Mouse (Mus musculus) ES-Bruce4 (cell line): ENCODE data around the gene Bcl9. TPM values are rescaled to one million over a fixed set of nuclear protein-coding genes. Genes with fewer than 3 reads are reported as not detected.

Experiments used
- H3K27ac ChIP-seq: 2 replicates; pipeline ENCODE4 v1.5.1; 2012; ENCODE audit warnings: low read length, inconsistent platforms; ENCODE audit not compliant: insufficient read depth
- H3K27me3 ChIP-seq: 2 replicates; pipeline ENCODE4 v1.6.1; 2012; ENCODE audit warnings: mild to moderate bottlenecking, low read length, inconsistent platforms; ENCODE audit not compliant: control insufficient read depth, poor library complexity, insufficient read depth, severe bottlenecking
- H3K36me3 ChIP-seq: 2 replicates; pipeline ENCODE4 v1.6.1; 2012; ENCODE audit warnings: inconsistent platforms, mild to moderate bottlenecking, low read length, moderate library complexity; ENCODE audit not compliant: control insufficient read depth, poor library complexity, insufficient read depth, severe bottlenecking
- H3K4me1 ChIP-seq: one replicate; pipeline ENCODE4 v1.8.1; 2011; ENCODE audit warnings: low read length; ENCODE audit not compliant: control insufficient read depth, insufficient read depth
- H3K4me3 ChIP-seq: 2 replicates; pipeline ENCODE4 v1.5.1; 2011; ENCODE audit warnings: low read depth, mild to moderate bottlenecking, low read length
- H3K9ac ChIP-seq: 2 replicates; pipeline ENCODE4 v1.6.1; 2012; ENCODE audit warnings: low read depth, mild to moderate bottlenecking, inconsistent platforms; ENCODE audit not compliant: poor library complexity, severe bottlenecking
- H3K9me3 ChIP-seq: replicated peaks from 2 replicates; pipeline ENCODE4 v1.6.1; 2012; ENCODE audit warnings: mild to moderate bottlenecking, low read length, inconsistent platforms; ENCODE audit not compliant: control insufficient read depth, poor library complexity, insufficient read depth, severe bottlenecking
- CTCF ChIP-seq: IDR thresholded peaks from one replicate; pipeline ENCODE4 v1.8.1; 2011; ENCODE audit warnings: low read depth, low read length
- EP300 ChIP-seq: IDR thresholded peaks from 2 replicates; pipeline ENCODE4 v1.6.1; 2011; ENCODE audit warnings: low read depth, low read length; ENCODE audit not compliant: insufficient read depth
- POLR2A ChIP-seq: IDR thresholded peaks from one replicate; pipeline ENCODE4 v1.8.1; 2011; ENCODE audit warnings: low read length; ENCODE audit not compliant: insufficient read depth
- polyA plus RNA-seq: library from polyadenylated mRNA; stranded (reverse); fragments of >200 nt; gene quantifications from 2 replicates; pipeline ENCODE4 v1.2.4, GENCODE M21; 2011; ENCODE audit warnings: low read depth; ENCODE audit not compliant: missing spikeins, insufficient read depth, insufficient read length

Bcl9 gene
- polyA plus RNA-seq = 26.3 and 32.1 TPM in 2 replicates

GRCm38 (mm10) chr3:97297553-97298432 lies at the start of gene Bcl9:
TSS of gene Bcl9 (minus strand) at chr3:97297917.
- peak within 1 kb of the TSS; percentile 17; the same call in 1 of the 2 replicates for H3K27ac ChIP-seq

DNA sequence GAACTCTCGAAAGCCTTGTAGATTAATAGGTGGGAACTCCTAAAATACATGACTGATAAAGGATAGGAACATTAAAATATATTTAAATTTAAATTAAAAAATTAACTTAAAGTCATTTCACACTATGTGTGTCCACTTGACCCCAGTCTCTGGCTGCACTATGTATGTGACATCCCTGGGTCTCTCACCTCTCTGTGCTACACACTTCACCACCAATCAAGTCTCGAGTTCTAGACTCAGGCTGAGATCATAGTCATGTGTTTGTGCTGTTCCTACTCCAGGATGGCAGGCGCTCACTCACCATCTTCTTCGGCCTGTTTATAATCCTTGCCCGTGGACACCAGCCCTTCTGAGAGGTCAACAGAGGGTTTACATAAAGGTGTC lies 41.5 kb upstream of the Bcl9 start:
- Histone ChIP-seq H3K4me1 (peaks cover 1% of the 10 kb centered on the region), H3K36me3 (no peaks in the 10 kb centered on the region), H3K4me3 (no peak overlapping the region), H3K27me3 (no peaks in the 10 kb centered on the region), H3K9ac (no peak overlapping the region), H3K27ac (no peak overlapping the region), H3K9me3 (no peaks in the 10 kb centered on the region)
- no peak for TF ChIP-seq POLR2A
- no peak for TF ChIP-seq CTCF
- TF ChIP-seq EP300 = no peak

More at GRCm38 (mm10) chr3:97297553-97298432, at the start of gene Bcl9:
- Histone ChIP-seq H3K9me3 (no peaks in the 10 kb centered on the region), H3K4me1 (no peaks in the 10 kb centered on the region), H3K4me3 (peak within 1 kb of the TSS; percentile 71), H3K36me3 (no peaks in the 10 kb centered on the region), H3K9ac (peak within 1 kb of the TSS; percentile 69), H3K27me3 (no peaks in the 10 kb centered on the region)
- TF ChIP-seq POLR2A (peak; percentile 24), CTCF (no peak)

DNA sequence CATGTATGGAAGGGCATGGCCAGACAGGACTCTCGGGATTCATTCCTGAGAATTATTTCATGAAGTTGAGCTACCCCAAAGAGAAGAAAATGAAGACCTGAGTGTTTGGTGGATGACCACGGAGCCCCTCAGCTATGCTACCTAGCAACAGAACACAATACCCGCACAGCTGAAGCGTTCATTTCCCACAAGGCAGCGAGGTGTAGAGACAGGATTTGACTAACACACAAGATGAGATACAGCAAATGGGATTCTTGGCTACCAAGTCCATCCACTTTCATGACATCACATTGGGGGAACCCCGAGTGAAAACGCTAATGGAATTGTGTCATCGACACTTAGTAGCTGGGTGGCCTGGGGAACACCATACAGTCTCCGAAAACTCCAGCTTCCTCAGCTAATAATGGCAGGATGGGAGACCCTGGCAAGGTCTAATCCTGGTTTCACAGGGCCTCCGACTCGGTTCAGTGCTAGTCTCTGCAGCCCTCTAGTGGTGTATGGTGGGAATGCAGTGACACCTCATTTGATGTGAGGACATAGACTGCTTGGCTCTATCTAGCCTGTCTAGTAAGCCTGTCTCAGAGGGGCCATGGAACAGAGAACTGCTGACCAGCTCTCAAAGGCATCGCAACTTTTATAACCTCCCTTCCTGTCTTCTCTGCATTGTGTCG lies 40.9 kb upstream of the Bcl9 start:
- Histone ChIP-seq H3K9me3 (no peaks in the 10 kb centered on the region), H3K9ac (no peak overlapping the region), H3K4me1 (peaks cover 1% of the 10 kb centered on the region), H3K27ac (no peak overlapping the region), H3K4me3 (no peak overlapping the region), H3K36me3 (no peaks in the 10 kb centered on the region), H3K27me3 (no peaks in the 10 kb centered on the region)
- TF ChIP-seq CTCF (peak; percentile 91), POLR2A (no peak)

DNA sequence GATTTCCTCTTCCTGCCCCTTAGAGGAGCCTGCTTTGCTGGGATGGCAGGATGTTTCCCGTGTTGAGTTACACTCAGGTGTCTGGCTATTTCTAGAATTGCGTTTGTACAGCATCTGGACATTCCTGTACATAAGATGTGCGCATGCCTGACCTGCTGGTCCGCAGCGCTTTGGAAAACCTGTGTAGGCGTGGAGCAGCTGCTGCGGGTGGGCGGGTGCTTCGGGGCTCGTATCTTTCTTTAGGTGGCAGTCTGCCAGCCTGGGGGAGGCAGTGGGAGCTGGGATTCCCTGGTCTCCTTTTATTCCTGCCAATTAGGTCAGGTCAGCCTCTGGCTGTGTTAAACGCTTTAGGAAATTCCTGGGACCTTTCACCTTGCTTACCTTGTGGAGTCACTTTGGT lies 39.6 kb upstream of the Bcl9 start:
- TF ChIP-seq EP300 (no peak), POLR2A (no peak), CTCF (no peak)
- Histone ChIP-seq H3K27me3 (no peaks in the 10 kb centered on the region), H3K36me3 (no peaks in the 10 kb centered on the region), H3K4me3 (no peak overlapping the region), H3K9me3 (no peaks in the 10 kb centered on the region), H3K27ac (no peak overlapping the region), H3K4me1 (peaks cover 1% of the 10 kb centered on the region), H3K9ac (no peak overlapping the region)

DNA sequence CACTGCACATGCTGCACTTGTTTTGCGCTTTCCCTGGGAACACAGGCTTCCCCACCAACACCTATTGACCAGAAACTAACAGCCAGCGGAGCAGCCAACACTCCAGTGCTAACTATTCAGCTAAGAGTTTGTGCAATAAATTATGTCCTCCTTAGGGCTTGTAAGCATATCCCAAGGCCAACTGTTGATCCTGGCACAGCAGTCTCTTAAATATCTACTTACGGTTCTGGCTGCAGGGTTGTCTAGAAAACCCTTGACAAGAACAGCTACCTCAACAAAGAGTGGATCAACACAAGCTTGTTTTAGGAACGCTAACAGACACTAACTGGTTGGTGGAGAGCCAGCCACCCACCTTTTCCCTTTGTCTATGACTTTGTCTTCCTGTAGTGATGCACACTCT lies 38.6 kb upstream of the Bcl9 start:
- Histone ChIP-seq H3K27me3 (no peaks in the 10 kb centered on the region), H3K9me3 (no peaks in the 10 kb centered on the region), H3K4me1 (peaks cover 1% of the 10 kb centered on the region), H3K9ac (no peak overlapping the region), H3K27ac (no peak overlapping the region), H3K36me3 (no peaks in the 10 kb centered on the region), H3K4me3 (no peak overlapping the region)
- TF ChIP-seq CTCF (no peak), POLR2A (no peak), EP300 (no peak)

GRCm38 (mm10) chr3:97334618-97335017 lies 36.9 kb upstream of the Bcl9 start:
- Histone ChIP-seq H3K27me3 (no peaks in the 10 kb centered on the region), H3K9ac (no peak overlapping the region), H3K36me3 (no peaks in the 10 kb centered on the region), H3K4me1 (peaks cover 1% of the 10 kb centered on the region), H3K27ac (no peak overlapping the region), H3K4me3 (no peak overlapping the region), H3K9me3 (no peaks in the 10 kb centered on the region)
- TF ChIP-seq POLR2A (no peak), EP300 (no peak), CTCF (no peak)
